Mouse (Mus musculus) kidney, adult 2 months (tissue): ENCODE results near the gene Kirrel3.

ENCODE experiments used
- CTCF ChIP-seq: fragments of 200-500 bp; conservative IDR thresholded peaks from 2 replicates; pipeline ENCODE4 v1.5.1; 2011; ENCODE audit warnings: low read depth, mild to moderate bottlenecking, control low read depth, low read length, moderate library complexity, mixed read lengths; ENCODE audit not compliant: insufficient read depth, insufficient read length
- POLR2A ChIP-seq: fragments of 200-500 bp; IDR thresholded peaks from one replicate; pipeline ENCODE4 v1.6.1; 2011; ENCODE audit warnings: low read depth, low read length, control low read depth

- no peak for TF ChIP-seq CTCF
- no peak for TF ChIP-seq POLR2A
These were observed 166.6 kb downstream of the Kirrel3 start for GRCm38 (mm10) chr9:34652278-34652677.
